Comparison of ENCODE assay signal across 37 mouse cellular contexts in the genomic region with DNA sequence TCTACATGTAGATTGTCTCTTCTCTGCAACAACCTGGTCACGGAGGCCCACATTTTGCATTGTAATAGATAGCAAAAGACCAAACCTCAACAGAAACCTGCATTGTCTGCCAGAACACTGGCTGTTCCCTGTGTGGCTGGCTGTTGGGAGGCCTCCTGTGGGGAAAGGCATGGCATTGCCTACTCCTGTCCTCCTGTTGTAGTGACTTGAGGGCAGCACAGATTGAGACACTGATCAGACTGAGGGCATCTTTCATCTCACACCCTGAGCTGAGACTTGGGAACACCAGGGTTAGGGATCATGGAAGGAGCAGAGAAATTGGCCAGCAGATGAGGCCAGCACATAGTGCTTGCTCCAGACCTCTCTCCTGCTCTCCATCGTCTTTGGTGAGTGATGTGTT. TPM values are rescaled to one million over a fixed set of nuclear protein-coding genes. Genes with fewer than 3 reads are reported as not detected.
"Had no signal": no experiment of that assay in that cellular context is flagged by ENCODE, and none has a peak within 500 bp of the region (broad histone marks: within the 10 kb centered on the region; RNA-seq: fewer than 3 reads in every experiment).

No protein-coding gene starts in this region.

- DNase-seq: gastrocnemius, adult 2 months; gastrocnemius, postnatal 10 days; gastrocnemius, postnatal 25 days; heart, postnatal 4 days; kidney, adult 18-20 months; kidney, adult 8-10 months; kidney, postnatal 10 days; kidney, postnatal 25 days; kidney, postnatal 4 days; liver, embryonic 13.5 days had no signal

- H3K4me1 ChIP-seq: heart, embryonic 13.5 days; heart, embryonic 15.5 days; hindbrain, embryonic 10.5 days; hindbrain, embryonic 12.5 days; limb, embryonic 13.5 days; limb, embryonic 15.5 days; liver, embryonic 13.5 days; liver, embryonic 15.5 days had no signal

- H3K27me3 ChIP-seq: hindbrain, embryonic 12.5 days; limb, embryonic 13.5 days; limb, embryonic 15.5 days; liver, embryonic 13.5 days; liver, embryonic 15.5 days had no signal

- H3K9ac ChIP-seq: heart, embryonic 13.5 days; heart, embryonic 15.5 days; hindbrain, embryonic 12.5 days; hindbrain, embryonic 14.5 days; limb, embryonic 13.5 days; limb, embryonic 15.5 days; liver, embryonic 13.5 days; liver, embryonic 15.5 days had no signal

- ATAC-seq: hindbrain, embryonic 16.5 days; inflammation-experienced regulatory T-cells, adult 6 months; intestine, embryonic 16.5 days had no signal

- H3K4me3 ChIP-seq: gastrocnemius, adult 2 months; heart, embryonic 13.5 days; heart, embryonic 15.5 days; hindbrain, embryonic 10.5 days; hindbrain, embryonic 12.5 days; layer of hippocampus, adult 2 months; left cerebral cortex, adult 2 months; limb, embryonic 13.5 days; limb, embryonic 15.5 days; liver, embryonic 13.5 days; liver, embryonic 15.5 days had no signal

- H3K9me3 ChIP-seq: heart, embryonic 13.5 days; heart, embryonic 15.5 days; hindbrain, embryonic 10.5 days; hindbrain, embryonic 12.5 days; limb, embryonic 13.5 days; limb, embryonic 15.5 days; liver, embryonic 13.5 days; liver, embryonic 15.5 days had no signal

- H3K4me2 ChIP-seq: heart, embryonic 11.5 days; heart, embryonic 13.5 days; heart, embryonic 15.5 days; hindbrain, embryonic 12.5 days; hindbrain, embryonic 14.5 days; limb, embryonic 13.5 days; limb, embryonic 15.5 days; liver, embryonic 13.5 days; liver, embryonic 15.5 days had no signal

- H3K27ac ChIP-seq: gastrocnemius, adult 2 months; heart, embryonic 13.5 days; heart, embryonic 15.5 days; hindbrain, embryonic 10.5 days; hindbrain, embryonic 12.5 days; hindbrain, embryonic 14.5 days; layer of hippocampus, adult 2 months; left cerebral cortex, adult 2 months; limb, embryonic 13.5 days; limb, embryonic 15.5 days; liver, embryonic 13.5 days; liver, embryonic 15.5 days had no signal

- H3K36me3 ChIP-seq: heart, embryonic 13.5 days; heart, embryonic 15.5 days; hindbrain, embryonic 10.5 days; hindbrain, embryonic 12.5 days; limb, embryonic 13.5 days; limb, embryonic 15.5 days; liver, embryonic 13.5 days; liver, embryonic 15.5 days had no signal

RNA-seq across cellular contexts. Expression of gene Serpina3b, which starts 10.4 kb away (rescaled TPM):
- total RNA-seq: gastrocnemius, adult 2 months; gastrocnemius, postnatal 10 days; gastrocnemius, postnatal 25 days; gastrocnemius, postnatal 4 days; granulocyte monocyte progenitor cell, adult 5-6 weeks; heart, adult 8-10 months; heart, postnatal 25 days; heart, postnatal 4 days; layer of hippocampus, adult 2 months; layer of hippocampus, postnatal 10 days; layer of hippocampus, postnatal 25 days; left cerebral cortex, adult 2 months; left cerebral cortex, postnatal 14 days; left cerebral cortex, postnatal 36 days had no signal
- polyA plus RNA-seq: frontal cortex, adult 2 months; heart, postnatal 0 days; hindbrain, embryonic 10.5 days; hindbrain, embryonic 12.5 days; hindbrain, embryonic 14.5 days; hindbrain, embryonic 16.5 days; inflammation-experienced regulatory T-cells, adult 6 months; kidney, embryonic 14.5 days; kidney, embryonic 16.5 days; limb, embryonic 11.5 days; limb, embryonic 13.5 days had no signal

RNA-seq across cellular contexts. Expression of gene Serpina3c, which starts 15.5 kb away (rescaled TPM):
- total RNA-seq: granulocyte monocyte progenitor cell, adult 5-6 weeks; left cerebral cortex, adult 2 months; left cerebral cortex, postnatal 14 days; left cerebral cortex, postnatal 36 days had no signal
- polyA plus RNA-seq: heart, embryonic 11.5 days; heart, embryonic 13.5 days; heart, embryonic 15.5 days; hindbrain, embryonic 10.5 days; hindbrain, embryonic 12.5 days; hindbrain, embryonic 14.5 days; hindbrain, embryonic 16.5 days; inflammation-experienced regulatory T-cells, adult 6 months; kidney, embryonic 14.5 days; kidney, embryonic 16.5 days; limb, embryonic 11.5 days; limb, embryonic 13.5 days; liver, embryonic 13.5 days; liver, embryonic 15.5 days had no signal

RNA-seq across cellular contexts. Expression of gene Serpina3a, which starts 25.7 kb away (rescaled TPM):
- total RNA-seq: gastrocnemius, adult 2 months; gastrocnemius, postnatal 10 days; gastrocnemius, postnatal 25 days; gastrocnemius, postnatal 4 days; granulocyte monocyte progenitor cell, adult 5-6 weeks; heart, adult 8-10 months; heart, postnatal 25 days; heart, postnatal 4 days; layer of hippocampus, adult 2 months; layer of hippocampus, postnatal 10 days; layer of hippocampus, postnatal 25 days; left cerebral cortex, adult 2 months; left cerebral cortex, postnatal 14 days; left cerebral cortex, postnatal 36 days had no signal
- polyA plus RNA-seq: frontal cortex, adult 2 months; heart, embryonic 11.5 days; heart, embryonic 13.5 days; heart, embryonic 15.5 days; heart, postnatal 0 days; hindbrain, embryonic 10.5 days; hindbrain, embryonic 12.5 days; hindbrain, embryonic 14.5 days; hindbrain, embryonic 16.5 days; inflammation-experienced regulatory T-cells, adult 6 months; intestine, embryonic 16.5 days; kidney, embryonic 14.5 days; kidney, embryonic 16.5 days; limb, embryonic 11.5 days; limb, embryonic 13.5 days; limb, embryonic 15.5 days; liver, embryonic 13.5 days had no signal

RNA-seq across cellular contexts. Expression of gene Serpina5, which starts 37.3 kb away (rescaled TPM):
- total RNA-seq: gastrocnemius, adult 2 months; gastrocnemius, postnatal 10 days; gastrocnemius, postnatal 25 days; gastrocnemius, postnatal 4 days; granulocyte monocyte progenitor cell, adult 5-6 weeks; heart, adult 8-10 months; heart, postnatal 25 days; heart, postnatal 4 days; layer of hippocampus, adult 2 months; layer of hippocampus, postnatal 10 days; layer of hippocampus, postnatal 25 days; left cerebral cortex, adult 2 months; left cerebral cortex, postnatal 14 days; left cerebral cortex, postnatal 36 days had no signal
- polyA plus RNA-seq: frontal cortex, adult 2 months; heart, embryonic 11.5 days; heart, embryonic 13.5 days; heart, embryonic 15.5 days; heart, postnatal 0 days; hindbrain, embryonic 10.5 days; hindbrain, embryonic 12.5 days; hindbrain, embryonic 14.5 days; hindbrain, embryonic 16.5 days; inflammation-experienced regulatory T-cells, adult 6 months; kidney, embryonic 14.5 days; limb, embryonic 11.5 days; limb, embryonic 13.5 days; limb, embryonic 15.5 days had no signal
